Mouse (Mus musculus): ENCODE data around the gene St6galnac3. TPM values are rescaled to one million over a fixed set of nuclear protein-coding genes. Genes with fewer than 3 reads are reported as not detected.

The St6galnac3 gene
- polyA plus RNA-seq, 1 experiment from 2014 or later = 34.1 TPM

DNA sequence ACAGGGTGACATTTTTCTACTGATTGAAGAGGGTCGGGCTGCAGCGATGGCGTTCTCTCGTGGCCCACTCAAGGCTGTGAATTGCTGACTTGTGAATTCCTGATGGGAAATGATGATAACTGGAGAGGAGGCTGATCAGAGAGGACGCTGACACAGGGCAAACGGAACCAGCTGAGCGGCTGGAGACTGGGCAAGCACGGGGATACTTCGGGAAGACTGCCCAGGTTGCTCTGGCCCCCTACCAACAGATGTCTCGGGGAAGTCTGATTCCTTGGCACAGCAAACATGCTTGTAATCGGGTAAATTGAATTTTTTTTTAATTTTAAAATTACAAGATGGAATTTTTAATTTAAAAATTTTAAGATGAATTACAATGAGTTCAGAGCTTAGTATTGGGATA lies 168.4 kb downstream of the St6galnac3 start:
- Histone ChIP-seq H3K4me2 (no peak overlapping the region), H3K36me3 (ENCODE audit: insufficient read depth) (no peaks in the 10 kb centered on the region), H3K9ac (no peak overlapping the region), H3K27ac (ENCODE audit: low read depth) (no peak overlapping the region), H3K4me1 (ENCODE audit: insufficient read depth) (no peaks in the 10 kb centered on the region), H3K9me3 (ENCODE audit: low read depth, low read length) (no peaks in the 10 kb centered on the region), H3K4me3 (ENCODE audit: low read depth, low read length) (no peak overlapping the region), H3K27me3 (ENCODE audit: insufficient read depth, low read length) (no peaks in the 10 kb centered on the region)
- no peak for TF ChIP-seq CTCF (IDR thresholded peaks at IDR 0.05; ENCODE audit: low read depth)
- no peak for ATAC-seq (ENCODE audit: insufficient read depth)
- WGBS = 37% methylated on average over 11 of the region's 11 CpGs
- DNase-seq = no peak

DNA sequence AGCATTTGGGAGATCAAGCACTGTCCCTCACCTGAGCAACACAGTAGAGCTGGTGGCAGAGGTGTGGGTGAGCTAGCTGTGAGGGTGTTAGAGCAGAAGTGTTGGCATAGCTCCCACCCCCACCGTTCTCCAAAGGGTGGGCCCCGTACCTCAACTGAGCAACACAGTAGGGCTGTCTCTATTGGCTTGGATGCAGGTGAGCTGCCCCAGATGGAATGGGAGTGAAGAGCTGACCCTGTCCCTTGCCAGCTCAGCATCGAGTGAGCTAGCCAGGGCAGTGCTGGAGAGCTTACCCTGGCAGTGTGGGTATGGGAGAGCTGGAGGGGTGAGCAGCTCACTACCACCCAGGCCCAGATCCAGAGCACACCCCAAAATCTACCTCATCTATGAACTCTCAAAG lies 171.3 kb downstream of the St6galnac3 start:
- Histone ChIP-seq H3K9ac (no peak overlapping the region), H3K27ac (ENCODE audit: low read depth) (no peak overlapping the region), H3K4me2 (no peak overlapping the region), H3K4me1 (ENCODE audit: insufficient read depth) (no peaks in the 10 kb centered on the region), H3K9me3 (ENCODE audit: low read depth, low read length) (no peaks in the 10 kb centered on the region), H3K27me3 (ENCODE audit: insufficient read depth, low read length) (no peaks in the 10 kb centered on the region), H3K36me3 (ENCODE audit: insufficient read depth) (no peaks in the 10 kb centered on the region), H3K4me3 (ENCODE audit: low read depth, low read length) (no peak overlapping the region)
- no peak for ATAC-seq (ENCODE audit: insufficient read depth)
- DNase-seq = no peak
- 97% methylated on average over 3 of the region's 3 CpGs for WGBS
- no peak for TF ChIP-seq CTCF (IDR thresholded peaks at IDR 0.05; ENCODE audit: low read depth)

DNA sequence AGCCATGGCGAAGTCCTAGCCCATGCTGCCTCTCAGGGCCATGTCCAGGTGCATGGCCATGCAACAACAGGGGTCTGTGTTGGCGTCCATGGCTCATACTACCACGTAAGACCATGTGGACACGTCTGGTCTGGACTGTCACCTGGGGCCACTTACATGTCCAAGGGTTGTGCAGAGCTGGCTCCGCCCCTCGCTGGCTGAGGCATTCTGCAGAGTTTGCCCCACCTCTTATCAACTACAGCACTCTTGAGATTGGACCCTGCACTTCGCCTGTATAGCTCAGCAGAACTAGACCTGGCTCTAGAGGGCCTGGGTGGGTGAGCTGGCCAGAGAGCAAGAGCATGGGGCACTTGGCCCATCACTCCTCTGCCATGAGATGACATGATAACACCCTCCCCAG lies 171.7 kb downstream of the St6galnac3 start:
- WGBS = 87% methylated on average over 7 of the region's 7 CpGs
- Histone ChIP-seq H3K4me2 (no peak overlapping the region), H3K27me3 (ENCODE audit: insufficient read depth, low read length) (no peaks in the 10 kb centered on the region), H3K9ac (no peak overlapping the region), H3K9me3 (ENCODE audit: low read depth, low read length) (no peaks in the 10 kb centered on the region), H3K4me1 (ENCODE audit: insufficient read depth) (no peaks in the 10 kb centered on the region), H3K36me3 (ENCODE audit: insufficient read depth) (no peaks in the 10 kb centered on the region), H3K27ac (ENCODE audit: low read depth) (no peak overlapping the region), H3K4me3 (ENCODE audit: low read depth, low read length) (no peak overlapping the region)
- no peak for TF ChIP-seq CTCF (IDR thresholded peaks at IDR 0.05; ENCODE audit: low read depth)
- ATAC-seq (ENCODE audit: insufficient read depth) = peak; percentile 44; the same call in 1 of the 2 replicates
- DNase-seq = no peak

DNA sequence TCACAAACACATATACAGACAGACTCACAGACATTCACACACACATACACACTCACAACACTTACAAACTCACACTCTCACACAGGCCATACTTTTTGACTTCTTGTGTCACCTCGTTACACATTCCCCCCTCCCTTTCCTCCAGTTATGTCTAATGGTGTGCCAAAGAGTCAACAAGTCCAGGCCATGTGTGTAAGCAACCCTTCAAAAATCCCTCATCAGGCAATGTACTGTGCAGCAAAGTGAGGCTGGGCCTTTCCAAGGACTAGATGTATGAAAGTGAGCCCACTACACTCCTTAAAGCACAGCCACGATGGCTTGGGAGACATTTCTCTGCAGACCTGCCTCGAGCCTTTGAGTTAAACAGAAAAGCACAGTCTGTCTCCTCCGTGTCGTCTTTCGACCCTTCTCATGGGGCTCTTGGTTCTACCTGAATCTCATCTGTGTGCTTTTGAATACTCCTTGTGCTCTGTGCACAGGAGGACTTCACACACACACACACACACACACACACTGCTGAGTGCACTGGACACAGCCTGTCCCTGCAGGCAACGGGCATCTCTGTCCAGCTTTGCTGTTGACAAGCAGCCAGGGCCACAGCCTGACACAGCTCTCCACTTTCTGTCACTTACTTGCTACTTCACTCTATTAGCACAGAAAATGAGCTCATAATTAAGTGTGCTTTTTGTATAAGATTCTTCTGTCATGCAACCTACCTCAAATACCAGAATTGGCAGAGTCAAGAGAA lies 177.9 kb downstream of the St6galnac3 start:
- peak; percentile 68; the same call in 1 of the 2 replicates for ATAC-seq (ENCODE audit: insufficient read depth)
- Histone ChIP-seq H3K27ac (ENCODE audit: low read depth) (no peak overlapping the region), H3K36me3 (ENCODE audit: insufficient read depth) (no peaks in the 10 kb centered on the region), H3K4me1 (ENCODE audit: insufficient read depth) (peaks cover 4% of the 10 kb centered on the region; the same call in 1 of the 2 replicates), H3K4me2 (no peak overlapping the region), H3K4me3 (ENCODE audit: low read depth, low read length) (no peak overlapping the region), H3K27me3 (ENCODE audit: insufficient read depth, low read length) (no peaks in the 10 kb centered on the region), H3K9me3 (ENCODE audit: low read depth, low read length) (no peaks in the 10 kb centered on the region), H3K9ac (no peak overlapping the region)
- WGBS = 61% methylated on average over 7 of the region's 7 CpGs
- DNase-seq = peak; percentile 45
- no peak for TF ChIP-seq CTCF (IDR thresholded peaks at IDR 0.05; ENCODE audit: low read depth)

DNA sequence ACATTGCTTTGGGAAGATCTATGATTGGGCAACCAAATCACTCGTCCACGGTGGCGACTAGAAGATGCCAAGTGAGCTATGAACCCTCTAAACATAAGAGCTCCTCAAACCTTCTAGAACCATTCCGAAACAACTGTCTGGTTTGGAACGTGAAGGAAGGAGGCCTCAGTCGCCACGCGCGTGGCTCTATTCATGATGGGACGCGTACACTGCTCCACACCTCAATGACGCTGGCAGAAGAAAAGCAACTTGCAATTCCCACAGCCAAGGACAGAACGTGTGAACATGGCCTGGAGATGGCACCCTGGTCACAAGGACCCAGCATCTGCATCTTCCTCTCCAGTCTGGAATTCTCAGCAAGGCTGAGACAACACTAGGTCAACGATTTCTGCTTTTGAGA lies 185.1 kb downstream of the St6galnac3 start:
- no peaks in the 10 kb centered on the region for H3K9me3 ChIP-seq (ENCODE audit: low read depth, low read length)
- H3K9ac ChIP-seq = no peak overlapping the region
- WGBS = 87% methylated on average over 14 of the region's 14 CpGs
- H3K36me3 ChIP-seq (ENCODE audit: insufficient read depth) = no peaks in the 10 kb centered on the region
- no peaks in the 10 kb centered on the region for H3K27me3 ChIP-seq (ENCODE audit: insufficient read depth, low read length)
- ATAC-seq (ENCODE audit: insufficient read depth) (no peak), DNase-seq (no peak)
- no peak overlapping the region for H3K4me2 ChIP-seq
- no peak for TF ChIP-seq CTCF (IDR thresholded peaks at IDR 0.05; ENCODE audit: low read depth)
- H3K27ac ChIP-seq (ENCODE audit: low read depth) = no peak overlapping the region
- no peak overlapping the region for H3K4me3 ChIP-seq (ENCODE audit: low read depth, low read length)
- H3K4me1 ChIP-seq (ENCODE audit: insufficient read depth) = no peaks in the 10 kb centered on the region

DNA sequence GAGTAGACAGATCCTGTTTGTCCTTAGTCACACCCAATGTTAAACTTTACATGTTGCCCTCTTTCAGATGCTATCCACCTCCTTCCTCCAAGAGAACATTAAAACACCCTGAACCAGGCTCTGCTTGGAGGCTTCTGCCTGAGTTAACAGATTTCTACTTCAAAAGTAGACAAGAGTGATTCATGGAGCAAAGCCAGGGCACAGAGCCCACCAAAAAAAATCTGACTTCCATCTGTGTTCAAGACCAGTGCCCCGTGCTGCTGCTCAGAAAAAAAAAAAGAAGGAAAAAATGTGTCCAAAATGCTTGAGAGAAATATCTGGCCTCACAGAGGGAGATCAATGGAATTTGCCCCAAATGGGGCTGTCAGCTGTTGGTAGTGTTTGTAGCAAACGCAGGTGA lies 186.6 kb downstream of the St6galnac3 start:
- ATAC-seq (ENCODE audit: insufficient read depth) (no peak), DNase-seq (no peak)
- Histone ChIP-seq H3K27ac (ENCODE audit: low read depth) (no peak overlapping the region), H3K36me3 (ENCODE audit: insufficient read depth) (no peaks in the 10 kb centered on the region), H3K27me3 (ENCODE audit: insufficient read depth, low read length) (no peaks in the 10 kb centered on the region), H3K4me1 (ENCODE audit: insufficient read depth) (no peaks in the 10 kb centered on the region), H3K9ac (no peak overlapping the region), H3K4me3 (ENCODE audit: low read depth, low read length) (no peak overlapping the region), H3K4me2 (no peak overlapping the region), H3K9me3 (ENCODE audit: low read depth, low read length) (no peaks in the 10 kb centered on the region)
- TF ChIP-seq CTCF (IDR thresholded peaks at IDR 0.05; ENCODE audit: low read depth) = no peak
- 31% methylated on average over 2 of the region's 2 CpGs for WGBS

DNA sequence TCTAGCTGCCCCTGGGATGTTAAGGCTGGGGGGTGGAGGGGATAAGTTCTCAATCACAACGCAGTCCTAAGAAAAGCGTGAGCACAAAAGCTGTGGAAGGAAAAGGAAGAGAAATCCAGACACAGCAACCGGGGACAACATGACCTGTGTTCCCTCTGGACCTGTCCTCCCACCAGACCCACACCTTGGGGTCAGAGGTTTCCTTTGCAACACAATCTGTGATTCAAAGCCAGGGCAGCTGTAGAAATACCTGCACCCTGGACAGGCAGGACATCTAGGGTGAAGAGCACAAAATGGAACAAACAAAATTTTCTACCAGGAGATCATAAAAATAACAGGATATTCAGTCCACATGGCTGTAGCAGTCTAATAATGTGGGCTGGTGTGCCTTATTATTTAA lies 187.5 kb downstream of the St6galnac3 start:
- Histone ChIP-seq H3K27me3 (ENCODE audit: insufficient read depth, low read length) (no peaks in the 10 kb centered on the region), H3K27ac (ENCODE audit: low read depth) (no peak overlapping the region), H3K36me3 (ENCODE audit: insufficient read depth) (no peaks in the 10 kb centered on the region), H3K4me3 (ENCODE audit: low read depth, low read length) (no peak overlapping the region), H3K9ac (no peak overlapping the region), H3K4me2 (no peak overlapping the region), H3K4me1 (ENCODE audit: insufficient read depth) (no peaks in the 10 kb centered on the region), H3K9me3 (ENCODE audit: low read depth, low read length) (no peaks in the 10 kb centered on the region)
- TF ChIP-seq CTCF (IDR thresholded peaks at IDR 0.05; ENCODE audit: low read depth) = no peak
- DNase-seq = no peak
- WGBS = 68% methylated on average over 3 of the region's 3 CpGs
- no peak for ATAC-seq (ENCODE audit: insufficient read depth)
